Mouse (Mus musculus) kidney, embryonic 14.5 days (tissue): Measurements from ENCODE around the gene Tmem233. TPM values are rescaled to one million over a fixed set of nuclear protein-coding genes. Genes with fewer than 3 reads are reported as not detected.

Experiments
- ATAC-seq: fragments of 200-750 bp; cut with Nextera tagmentation; 2 replicates; pipeline ENCODE4 v1.8.0; 2017; ENCODE audit warnings: moderate number of reproducible peaks, mild to moderate bottlenecking, moderate TSS enrichment, moderate library complexity; ENCODE audit not compliant: low FRiP score, low TSS enrichment
- H3K27ac ChIP-seq: fragments of 300-500 bp; sonication (generic); 2 replicates; pipeline ENCODE4 v1.5.1; 2014; ENCODE audit warnings: low read depth, mild to moderate bottlenecking, low read length, moderate library complexity, mixed read lengths
- H3K27me3 ChIP-seq: fragments of 300-500 bp; sonication (generic); 2 replicates; pipeline ENCODE4 v1.6.1; 2014; ENCODE audit warnings: mild to moderate bottlenecking, low read length; ENCODE audit not compliant: control insufficient read depth, insufficient read depth
- H3K36me3 ChIP-seq: fragments of 300-500 bp; sonication (generic); 2 replicates; pipeline ENCODE4 v1.6.1; 2014; ENCODE audit warnings: low read length, mixed read lengths; ENCODE audit not compliant: control insufficient read depth, insufficient read depth
- H3K4me1 ChIP-seq: fragments of 300-500 bp; sonication (generic); 2 replicates; pipeline ENCODE4 v1.6.1; 2014; ENCODE audit warnings: low read length, mixed read lengths; ENCODE audit not compliant: control insufficient read depth, insufficient read depth
- H3K4me2 ChIP-seq: fragments of 300-500 bp; sonication (generic); replicated peaks from 2 replicates; pipeline ENCODE4 v1.6.1; 2014; ENCODE audit warnings: low read depth, mild to moderate bottlenecking, low read length
- H3K4me3 ChIP-seq: fragments of 300-500 bp; sonication (generic); 2 replicates; pipeline ENCODE4 v1.5.1; 2014; ENCODE audit warnings: mild to moderate bottlenecking, low read length
- H3K9ac ChIP-seq: fragments of 300-500 bp; sonication (generic); 2 replicates; pipeline ENCODE4 v1.6.1; 2014; ENCODE audit warnings: low read depth, mild to moderate bottlenecking, low read length, moderate library complexity
- H3K9me3 ChIP-seq: fragments of 300-500 bp; sonication (generic); 2 replicates; pipeline ENCODE4 v1.6.1; 2016; ENCODE audit warnings: low read length; ENCODE audit not compliant: control insufficient read depth
- WGBS: fragments of 180-500 bp; shearing (Covaris S2); extraction: QIAGEN DNeasy Blood & Tissue Kit; methylation state at CpG from one replicate; pipeline ENCODE4 v1.1.7; 2014; 5-methylcytosine and 5-hydroxymethylcytosine counted together
- polyA plus RNA-seq: library from polyadenylated mRNA; unstranded; fragments of >200 nt; fragmentation: Nextera tagmentation; extraction: Ambion mirVana; gene quantifications from 2 replicates; pipeline ENCODE4 v1.2.1, GENCODE M21; 2014

Gene Tmem233
- polyA plus RNA-seq, 1 experiment from 2014 or later = not detected

- no peak for ATAC-seq
- Histone ChIP-seq H3K27me3 (no peaks in the 10 kb centered on the region), H3K4me3 (peak overlapping the region; percentile 67), H3K4me1 (peaks cover 10% of the 10 kb centered on the region; the same call in 1 of the 2 replicates), H3K4me2 (peak overlapping the region; percentile 63), H3K27ac (no peak overlapping the region; the same call in 1 of the 2 replicates), H3K9me3 (no peaks in the 10 kb centered on the region), H3K9ac (peak overlapping the region; percentile 74), H3K36me3 (peaks cover 37% of the 10 kb centered on the region)
- 17% methylated on average over 8 of the region's 8 CpGs for WGBS
Observed at GRCm38 (mm10) chr5:116023251-116023661, 59.8 kb downstream of the Tmem233 start.

GRCm38 (mm10) chr5:116022658-116023200, 60.3 kb downstream of the Tmem233 start:
- H3K27me3 ChIP-seq = no peaks in the 10 kb centered on the region
- 81% methylated on average over 7 of the region's 7 CpGs for WGBS
- peak overlapping the region; percentile 67 for H3K4me3 ChIP-seq
- H3K27ac ChIP-seq = no peak overlapping the region
- no peaks in the 10 kb centered on the region for H3K9me3 ChIP-seq
- peak overlapping the region; percentile 63 for H3K4me2 ChIP-seq
- peak overlapping the region; percentile 23; the same call in 1 of the 2 replicates for H3K9ac ChIP-seq
- ATAC-seq = no peak
- H3K36me3 ChIP-seq = peaks cover 42% of the 10 kb centered on the region
- peaks cover 10% of the 10 kb centered on the region; the same call in 1 of the 2 replicates for H3K4me1 ChIP-seq

- ATAC-seq = no peak
- Histone ChIP-seq H3K27me3 (no peaks in the 10 kb centered on the region), H3K36me3 (peaks cover 48% of the 10 kb centered on the region), H3K4me2 (no peak overlapping the region), H3K27ac (no peak overlapping the region), H3K4me1 (peaks cover 10% of the 10 kb centered on the region; the same call in 1 of the 2 replicates), H3K9ac (no peak overlapping the region; the same call in 1 of the 2 replicates), H3K9me3 (no peaks in the 10 kb centered on the region), H3K4me3 (peak overlapping the region; percentile 2; the same call in 1 of the 2 replicates)
- WGBS = 89% methylated on average over 12 of the region's 12 CpGs
Observed at GRCm38 (mm10) chr5:116022131-116022530, 60.9 kb downstream of the Tmem233 start.

- Histone ChIP-seq H3K4me1 (peaks cover 10% of the 10 kb centered on the region; the same call in 1 of the 2 replicates), H3K9ac (no peak overlapping the region; the same call in 1 of the 2 replicates), H3K9me3 (no peaks in the 10 kb centered on the region), H3K27ac (no peak overlapping the region), H3K4me3 (no peak overlapping the region), H3K36me3 (peaks cover 54% of the 10 kb centered on the region), H3K4me2 (no peak overlapping the region), H3K27me3 (no peaks in the 10 kb centered on the region)
- ATAC-seq = no peak
- WGBS = 93% methylated on average over 14 of the region's 14 CpGs
Observed at GRCm38 (mm10) chr5:116021552-116021951, 61.5 kb downstream of the Tmem233 start.

GRCm38 (mm10) chr5:116019371-116019770, 63.7 kb downstream of the Tmem233 start:
- peaks cover 10% of the 10 kb centered on the region; the same call in 1 of the 2 replicates for H3K4me1 ChIP-seq
- peaks cover 76% of the 10 kb centered on the region for H3K36me3 ChIP-seq
- no peak overlapping the region for H3K9ac ChIP-seq
- H3K9me3 ChIP-seq = no peaks in the 10 kb centered on the region
- 36% methylated on average over 11 of the region's 11 CpGs for WGBS
- H3K4me2 ChIP-seq = no peak overlapping the region
- H3K27me3 ChIP-seq = no peaks in the 10 kb centered on the region
- no peak overlapping the region for H3K4me3 ChIP-seq
- no peak for ATAC-seq
- H3K27ac ChIP-seq = peak overlapping the region; percentile 26; the same call in 1 of the 2 replicates

GRCm38 (mm10) chr5:116018784-116019183, 64.3 kb downstream of the Tmem233 start:
- Histone ChIP-seq H3K9me3 (no peaks in the 10 kb centered on the region), H3K36me3 (peaks cover 82% of the 10 kb centered on the region), H3K27me3 (no peaks in the 10 kb centered on the region), H3K4me1 (peaks cover 10% of the 10 kb centered on the region; the same call in 1 of the 2 replicates), H3K9ac (no peak overlapping the region), H3K4me3 (no peak overlapping the region), H3K4me2 (no peak overlapping the region), H3K27ac (peak overlapping the region; percentile 26; the same call in 1 of the 2 replicates)
- ATAC-seq = no peak
- whole genome bisulfite sequencing = 54% methylated on average over 6 of the region's 6 CpGs

GRCm38 (mm10) chr5:116018196-116018595, 64.8 kb downstream of the Tmem233 start:
- Histone ChIP-seq H3K4me3 (no peak overlapping the region), H3K27ac (no peak overlapping the region), H3K9me3 (no peaks in the 10 kb centered on the region), H3K4me2 (no peak overlapping the region), H3K9ac (no peak overlapping the region), H3K4me1 (peaks cover 10% of the 10 kb centered on the region; the same call in 1 of the 2 replicates), H3K27me3 (no peaks in the 10 kb centered on the region), H3K36me3 (peaks cover 87% of the 10 kb centered on the region)
- WGBS = 92% methylated on average over 9 of the region's 9 CpGs
- no peak for ATAC-seq

GRCm38 (mm10) chr5:116017391-116017790, 65.7 kb downstream of the Tmem233 start:
- Histone ChIP-seq H3K4me2 (no peak overlapping the region), H3K27ac (no peak overlapping the region), H3K27me3 (no peaks in the 10 kb centered on the region), H3K4me3 (no peak overlapping the region), H3K36me3 (peaks cover 93% of the 10 kb centered on the region), H3K9me3 (no peaks in the 10 kb centered on the region), H3K4me1 (peaks cover 10% of the 10 kb centered on the region; the same call in 1 of the 2 replicates), H3K9ac (no peak overlapping the region)
- WGBS = 92% methylated on average over 8 of the region's 8 CpGs
- no peak for ATAC-seq

- H3K9ac ChIP-seq = no peak overlapping the region
- WGBS = 91% methylated on average over 5 of the region's 5 CpGs
Observed at GRCm38 (mm10) chr5:116016542-116016941, 66.5 kb downstream of the Tmem233 start.

More at GRCm38 (mm10) chr5:116016542-116016941, 66.5 kb downstream of the Tmem233 start:
- no peak for ATAC-seq
- Histone ChIP-seq H3K27ac (no peak overlapping the region), H3K36me3 (peaks cover 87% of the 10 kb centered on the region), H3K4me1 (peaks cover 10% of the 10 kb centered on the region; the same call in 1 of the 2 replicates), H3K27me3 (no peaks in the 10 kb centered on the region), H3K9me3 (no peaks in the 10 kb centered on the region), H3K4me3 (no peak overlapping the region), H3K4me2 (no peak overlapping the region)
